23 mouse cellular contexts compared by ENCODE assay signal in the genomic region with DNA sequence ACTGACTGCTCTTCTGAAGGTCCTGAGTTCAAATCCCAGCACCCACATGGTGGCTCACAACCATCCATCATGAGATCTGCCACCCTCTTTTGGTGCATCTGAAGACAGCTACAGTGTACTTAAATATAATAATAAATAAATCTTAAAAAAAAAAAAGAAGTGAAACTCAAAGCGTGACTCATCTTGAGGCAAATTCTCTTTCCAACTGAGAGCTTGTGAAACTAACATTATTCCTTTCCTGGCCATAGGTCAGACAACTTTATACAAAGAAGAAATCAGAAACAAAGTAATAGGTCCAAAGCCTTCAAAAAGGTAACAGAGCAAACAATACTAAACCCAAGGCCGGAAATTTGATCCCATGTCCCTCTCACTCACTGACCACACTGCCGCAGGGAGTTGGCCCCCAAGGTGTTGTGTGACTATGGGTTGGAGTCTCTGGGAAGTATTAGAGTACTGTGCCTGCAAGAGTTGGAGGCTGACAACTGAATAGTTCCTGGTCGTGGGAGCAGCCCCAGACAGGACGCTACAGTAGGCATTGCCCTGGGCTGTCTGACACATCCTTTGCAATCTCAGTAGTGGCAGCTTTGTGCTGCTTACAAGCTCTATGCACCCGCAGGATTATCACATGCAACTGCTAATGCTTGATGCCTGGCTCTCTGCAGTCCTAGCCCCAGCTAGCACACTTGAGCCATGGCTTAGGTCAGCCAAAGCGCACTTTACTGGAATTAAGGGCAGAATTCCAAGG. TPM values are rescaled to one million over a fixed set of nuclear protein-coding genes. Genes with fewer than 3 reads are reported as not detected.
A peak's percentile ranks its signal among the peaks of the same experiment; 100 is the strongest.
DNase-seq lines count a peak whose midpoint lies in the region; ATAC-seq and TF ChIP-seq lines count a peak whose summit lies in the region.
"Had no signal": no experiment of that assay in that cellular context is flagged by ENCODE, and none has a peak within 500 bp of the region (broad histone marks: within the 10 kb centered on the region; RNA-seq: fewer than 3 reads in every experiment).

No protein-coding gene starts in this region.

- TF ChIP-seq CTCF in CH12.LX (conservative IDR thresholded peaks at IDR 0.05 in 1 of 2, IDR thresholded peaks at IDR 0.05 in 1 of 2; ENCODE audit: low read depth in 2 of 2, low read length in 2 of 2): no peak

- no peak for ATAC-seq in kidney, embryonic 16.5 days (ENCODE audit: low FRiP score, low TSS enrichment)
- ATAC-seq in common myeloid progenitor, adult 5-6 weeks (replicated peaks; ENCODE audit: low read depth, poor library complexity, severe bottlenecking): peak; percentile 56
- ATAC-seq in erythroblast, adult 5-6 weeks (replicated peaks; ENCODE audit: low FRiP score, poor library complexity, severe bottlenecking): no peak; the same call in 1 of the 2 replicates
- ATAC-seq: forebrain, embryonic 15.5 days; hindbrain, postnatal 0 days; intestine, embryonic 16.5 days had no signal

- in situ Hi-C loops in CH12.LX (cut with MboI; ENCODE audit: low pct_ligation_motif_present, low pct_unique_long_range_greater_than_20kb, low sequenced_read_pairs): no loop called here

- WGBS in kidney, embryonic 16.5 days: 43% methylated on average over 7 of the region's 7 CpGs

- H3K4me1 ChIP-seq in kidney, embryonic 16.5 days (ENCODE audit: insufficient read depth, low read length): no peaks in the 10 kb centered on the region; the same call in 1 of the 2 replicates
- peaks cover 5 to 15% of the 10 kb centered on the region in 2 experiments for H3K4me1 ChIP-seq in CH12.LX (ENCODE audit: control insufficient read depth in 1 of 2, insufficient read depth in 2 of 2)
- H3K4me1 ChIP-seq: embryonic facial prominence, embryonic 15.5 days; forebrain, embryonic 15.5 days; hindbrain, embryonic 10.5 days; limb, embryonic 13.5 days; lung, embryonic 15.5 days had no signal

- dilution Hi-C loops in CH12.LX (cut with MboI; ENCODE audit: extremely low pct_ligation_motif_present, extremely low pct_unique_long_range_greater_than_20kb, low sequenced_read_pairs): no loop called here

- TF ChIP-seq POLR2A in CH12.LX (IDR thresholded peaks at IDR 0.05; ENCODE audit: low read depth, low read length): no peak
- TF ChIP-seq POLR2A in myocyte (IDR thresholded peaks at IDR 0.05; ENCODE audit: insufficient read length, low read depth): no peak

- peak; percentile 76 for TF ChIP-seq EP300 in CH12.LX (IDR thresholded peaks at IDR 0.05; ENCODE audit: low read length)

- H3K27me3 ChIP-seq in kidney, embryonic 16.5 days (ENCODE audit: insufficient read depth, low read length): no peaks in the 10 kb centered on the region
- H3K27me3 ChIP-seq in CH12.LX (replicated peaks): no peaks in the 10 kb centered on the region
- H3K27me3 ChIP-seq in myocyte (ENCODE audit: control insufficient read depth, insufficient read depth, insufficient read length): no peaks in the 10 kb centered on the region
- H3K27me3 ChIP-seq: embryonic facial prominence, embryonic 15.5 days; forebrain, embryonic 15.5 days; heart, embryonic 12.5 days; limb, embryonic 13.5 days; lung, embryonic 15.5 days had no signal

- H3K79me2 ChIP-seq in CH12.LX (replicated peaks; ENCODE audit: control insufficient read depth, extremely low read depth, insufficient read depth, poor library complexity, severe bottlenecking): no peaks in the 10 kb centered on the region
- H3K79me2 ChIP-seq in myocyte (ENCODE audit: control insufficient read depth, insufficient read depth): no peaks in the 10 kb centered on the region

- DNase-seq in kidney, adult 9 months: peak; percentile 16
- DNase-seq in CH12.LX (ENCODE audit: extremely low read depth): no peak
- no peak for DNase-seq in right cerebral cortex, adult 2 months (ENCODE audit: low spot score in 2 of 2)
- DNase-seq: adrenal gland, adult 8-10 months; cerebellum, adult 2 months; heart, postnatal 10 days; layer of hippocampus, adult 9-11 months; midbrain, embryonic 14.5 days; right cerebral cortex, postnatal 4 days had no signal

- H3K4me2 ChIP-seq in kidney, embryonic 16.5 days (replicated peaks; ENCODE audit: low read depth, low read length): no peak overlapping the region
- H3K4me2 ChIP-seq in CH12.LX (ENCODE audit: insufficient read depth, low read depth, poor library complexity, severe bottlenecking) (no peak overlapping the region), myocyte (ENCODE audit: low read depth) (peak overlapping the region; percentile 4)
- H3K4me2 ChIP-seq: embryonic facial prominence, embryonic 15.5 days; forebrain, embryonic 15.5 days; heart, embryonic 12.5 days; limb, embryonic 13.5 days; lung, embryonic 15.5 days had no signal

- TF ChIP-seq RAD21 in CH12.LX (IDR thresholded peaks at IDR 0.05; ENCODE audit: low read depth, low read length): no peak

- H3K27ac ChIP-seq in kidney, embryonic 16.5 days (ENCODE audit: low read length): no peak overlapping the region
- no peak overlapping the region for H3K27ac ChIP-seq in CH12.LX (ENCODE audit: insufficient read depth, low read depth)
- H3K27ac ChIP-seq: embryonic facial prominence, embryonic 15.5 days; forebrain, embryonic 15.5 days; hindbrain, embryonic 10.5 days; hindbrain, postnatal 0 days; kidney, postnatal 0 days; limb, embryonic 13.5 days; liver, embryonic 14.5 days; lung, embryonic 15.5 days had no signal

- H3K4me3 ChIP-seq in kidney, embryonic 16.5 days (ENCODE audit: low read length): no peak overlapping the region
- H3K4me3 ChIP-seq in CH12.LX (replicated peaks in 1 of 3; ENCODE audit: low read depth in 2 of 3, low read length in 2 of 3, poor library complexity in 1 of 3): no peak overlapping the region
- H3K4me3 ChIP-seq in myocyte: no peak overlapping the region
- H3K4me3 ChIP-seq: embryonic facial prominence, embryonic 15.5 days; forebrain, embryonic 15.5 days; heart, embryonic 12.5 days; hindbrain, embryonic 10.5 days; limb, embryonic 13.5 days; lung, embryonic 15.5 days had no signal

- H3K9me3 ChIP-seq in kidney, embryonic 16.5 days (ENCODE audit: low read length): no peaks in the 10 kb centered on the region; the same call in 1 of the 2 replicates
- peaks cover 4% of the 10 kb centered on the region for H3K9me3 ChIP-seq in CH12.LX (replicated peaks; ENCODE audit: low read length)
- H3K9me3 ChIP-seq: embryonic facial prominence, embryonic 15.5 days; forebrain, embryonic 15.5 days; heart, embryonic 12.5 days; lung, embryonic 15.5 days had no signal

- no peak overlapping the region for H3K9ac ChIP-seq in kidney, embryonic 16.5 days (replicated peaks; ENCODE audit: low read length)
- H3K9ac ChIP-seq in CH12.LX (ENCODE audit: insufficient read depth, low read depth): no peak overlapping the region
- H3K9ac ChIP-seq: embryonic facial prominence, embryonic 15.5 days; forebrain, embryonic 15.5 days; heart, embryonic 12.5 days; limb, embryonic 13.5 days; liver, embryonic 14.5 days; lung, embryonic 15.5 days had no signal

- H3K36me3 ChIP-seq in kidney, embryonic 16.5 days (ENCODE audit: insufficient read depth, low read length): no peaks in the 10 kb centered on the region
- H3K36me3 ChIP-seq in CH12.LX (replicated peaks in 1 of 2; ENCODE audit: control insufficient read depth in 1 of 2, insufficient read depth in 1 of 2, low read length in 1 of 2) (no peaks in the 10 kb centered on the region), myocyte (ENCODE audit: control insufficient read depth, insufficient read depth) (no peaks in the 10 kb centered on the region)
- H3K36me3 ChIP-seq: embryonic facial prominence, embryonic 15.5 days; forebrain, embryonic 15.5 days; heart, embryonic 12.5 days; hindbrain, embryonic 10.5 days; limb, embryonic 13.5 days; lung, embryonic 15.5 days had no signal

- H3ac ChIP-seq in myocyte (ENCODE audit: control insufficient read depth, insufficient read length): no peak overlapping the region

TF ChIP-seq in CH12.LX, 34 proteins besides CTCF, POLR2A, EP300 and RAD21 (continues in another document):
- TF ChIP-seq ZNF384 (IDR thresholded peaks at IDR 0.05; ENCODE audit: low read depth, low read length) (peak; percentile 83), JUND (conservative IDR thresholded peaks at IDR 0.05; ENCODE audit: low read depth, low read length) (peak; percentile 74), NRF1 (IDR thresholded peaks at IDR 0.05; ENCODE audit: low read depth, low read length) (no peak), IRF4 (IDR thresholded peaks at IDR 0.05; ENCODE audit: low read depth, low read length) (peak; percentile 85)

TF ChIP-seq in myocyte, 11 proteins besides CTCF, POLR2A, EP300 and RAD21 (continues in another document):
- TF ChIP-seq REST (IDR thresholded peaks at IDR 0.05; ENCODE audit: insufficient read depth, insufficient read length) (no peak), USF1 (IDR thresholded peaks at IDR 0.05; ENCODE audit: low read depth) (no peak), TCF12 (IDR thresholded peaks at IDR 0.05; ENCODE audit: insufficient read depth, poor library complexity, severe bottlenecking) (no peak), E2F4 (IDR thresholded peaks at IDR 0.05; ENCODE audit: insufficient read depth) (no peak)

RNA-seq across cellular contexts. Expression of a gene that starts 15.0 kb away (rescaled TPM):
- 53.1 and 57.7 TPM in 2 replicates for polyA plus RNA-seq in kidney, embryonic 16.5 days (2015; fragmentation: Nextera tagmentation; extraction: Ambion mirVana)
- 88.3 and 133 TPM in 2 replicates for total RNA-seq in CH12.LX (2012; rRNA removed)
- total RNA-seq in CH12.LX (2014; rRNA removed): 266 and 267 TPM in 2 replicates
- 128 and 165 TPM in 2 replicates for polyA plus RNA-seq in CH12.LX (2012; ENCODE audit: insufficient read length, low read depth)
- 202 and 215 TPM in 2 replicates for total RNA-seq in common myeloid progenitor, adult 5-6 weeks (2017)
- 34.0 TPM for polyA plus RNA-seq in myocyte (2012; fragmentation: generic; extraction: Trizol)
- 49.9 and 70.3 TPM in 2 replicates for total RNA-seq in erythroblast, adult 5-6 weeks (2015; ENCODE audit: low replicate concordance)
- total RNA-seq in erythroblast, adult 5-6 weeks (2017; ENCODE audit: low replicate concordance): 60.2 and 63.1 TPM in 2 replicates

RNA-seq across cellular contexts. Expression of a gene that starts 22.4 kb away (rescaled TPM):
- 9.5 and 10.1 TPM in 2 replicates for polyA plus RNA-seq in kidney, embryonic 16.5 days (2015; fragmentation: Nextera tagmentation; extraction: Ambion mirVana)
- 2.0 and 3.3 TPM in 2 replicates for total RNA-seq in CH12.LX (2012; rRNA removed)
- 4.7 and 4.8 TPM in 2 replicates for total RNA-seq in CH12.LX (2014; rRNA removed)
- 3.4 and 4.0 TPM in 2 replicates for polyA plus RNA-seq in CH12.LX (2012; ENCODE audit: insufficient read length, low read depth)
- total RNA-seq in common myeloid progenitor, adult 5-6 weeks (2017): 60.0 and 65.2 TPM in 2 replicates
- 5.3 TPM for polyA plus RNA-seq in myocyte (2012; fragmentation: generic; extraction: Trizol)
- 13.6 and 21.9 TPM in 2 replicates for total RNA-seq in erythroblast, adult 5-6 weeks (2015; ENCODE audit: low replicate concordance)
- 11.4 and 12.0 TPM in 2 replicates for total RNA-seq in erythroblast, adult 5-6 weeks (2017; ENCODE audit: low replicate concordance)

RNA-seq across cellular contexts. Expression of a gene that starts 59.1 kb away (rescaled TPM):
- 103 and 106 TPM in 2 replicates for polyA plus RNA-seq in kidney, embryonic 16.5 days (2015; fragmentation: Nextera tagmentation; extraction: Ambion mirVana)
- total RNA-seq in CH12.LX (2012; rRNA removed) (32.5 and 49.3 TPM in 2 replicates), CH12.LX (2014; rRNA removed) (30.8 and 32.7 TPM in 2 replicates)
- polyA plus RNA-seq in CH12.LX (2012; ENCODE audit: insufficient read length, low read depth) (107 and 135 TPM in 2 replicates), myocyte (2012; fragmentation: generic; extraction: Trizol) (24.5 TPM)
- total RNA-seq in common myeloid progenitor, adult 5-6 weeks (2017): 181 and 258 TPM in 2 replicates
- 14.4 and 28.6 TPM in 2 replicates for total RNA-seq in erythroblast, adult 5-6 weeks (2015; ENCODE audit: low replicate concordance)
- total RNA-seq in erythroblast, adult 5-6 weeks (2017; ENCODE audit: low replicate concordance): 16.7 and 28.5 TPM in 2 replicates
